Mouse (Mus musculus): Measurements from ENCODE around the gene Tmem253.

DNA sequence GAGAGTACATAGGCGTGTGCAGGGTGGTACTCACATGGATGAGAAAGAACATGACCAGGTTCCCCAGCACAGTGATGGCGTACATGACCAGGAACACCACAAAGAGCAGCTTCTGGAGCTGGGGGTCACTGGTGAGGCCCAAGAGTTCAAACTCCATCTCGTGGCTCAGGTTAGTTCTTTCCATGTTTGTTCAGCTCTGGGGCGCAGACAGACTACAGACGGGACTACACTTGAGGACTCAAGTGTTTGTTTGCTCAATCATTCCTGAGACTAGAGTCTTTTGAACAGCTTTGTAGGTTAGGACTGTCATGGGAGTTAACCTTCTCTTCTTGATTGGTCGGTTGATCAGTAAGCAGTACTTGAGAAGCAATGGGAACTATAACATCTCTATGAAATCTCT, 20.5 kb downstream of the Tmem253 start:
- TF ChIP-seq CTCF (IDR thresholded peaks at IDR 0.05; ENCODE audit: low read depth, low read length) (no peak), GATA1 (IDR thresholded peaks at IDR 0.05; ENCODE audit: borderline replicate concordance, low read length) (no peak), TAL1 (conservative IDR thresholded peaks at IDR 0.05; ENCODE audit: low read depth, low read length) (no peak), POLR2AphosphoS5 (IDR thresholded peaks at IDR 0.05; ENCODE audit: insufficient replicate concordance, low read depth, low read length) (no peak)
